Mouse (Mus musculus) megakaryocyte, embryonic 14.5 days (primary cell): ENCODE data around the gene Fgd6. TPM values are rescaled to one million over a fixed set of nuclear protein-coding genes. Genes with fewer than 3 reads are reported as not detected.
A peak's percentile ranks its signal among the peaks of the same experiment; 100 is the strongest.

ENCODE experiments used
- H3K27me3 ChIP-seq: replicated peaks from 2 replicates; pipeline ENCODE3; 2012; ENCODE audit warnings: inconsistent platforms
- H3K36me3 ChIP-seq: replicated peaks from 2 replicates; pipeline ENCODE3; 2012; ENCODE audit warnings: low read length, inconsistent platforms, mixed read lengths
- H3K4me1 ChIP-seq: 2 replicates; pipeline ENCODE4 v1.6.1; 2012; ENCODE audit warnings: inconsistent platforms
- H3K4me3 ChIP-seq: replicated peaks from 2 replicates; pipeline ENCODE3; 2012; ENCODE audit warnings: moderate library complexity, mild to moderate bottlenecking, inconsistent platforms
- H3K9me3 ChIP-seq: 2 replicates; pipeline ENCODE4 v1.6.1; 2012; ENCODE audit warnings: inconsistent platforms
- FLI1 ChIP-seq: IDR thresholded peaks from 2 replicates; pipeline ENCODE4 v1.6.1; 2012; ENCODE audit warnings: low read length, inconsistent platforms, mixed read lengths
- GATA1 ChIP-seq: IDR thresholded peaks from 3 replicates; pipeline ENCODE4 v1.6.1; 2012; ENCODE audit warnings: mixed read lengths, low read length, inconsistent platforms, borderline replicate concordance
- polyA plus RNA-seq: library from polyadenylated mRNA; stranded (reverse); fragments of >175 nt; gene quantifications from 2 replicates; pipeline ENCODE4 v1.2.3, GENCODE M21; 2012; ENCODE audit warnings: low replicate concordance; ENCODE audit not compliant: insufficient read depth

The Fgd6 gene
- polyA plus RNA-seq, 1 experiment: 0.01 TPM

DNA sequence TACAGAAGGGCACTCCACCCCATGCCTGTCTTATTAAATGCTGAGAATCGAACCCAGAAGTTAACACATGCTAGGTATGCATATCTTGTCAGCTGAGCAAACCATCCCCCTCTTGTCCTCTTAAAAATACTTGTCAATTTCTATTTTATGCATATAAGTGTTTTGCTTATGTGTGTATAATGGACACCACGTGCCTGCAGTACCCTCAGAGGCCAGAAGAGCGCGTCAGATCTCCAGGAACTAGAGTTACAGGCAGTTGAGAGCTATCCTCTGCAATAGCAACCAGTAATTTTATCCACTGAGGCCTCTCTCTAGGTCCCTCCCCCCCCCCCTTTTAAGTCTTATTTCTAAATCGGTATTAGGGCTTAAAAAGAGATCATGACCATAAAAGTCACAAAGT, 88.6 kb downstream of the Fgd6 start:
- Histone ChIP-seq H3K4me3 (no peak overlapping the region), H3K27me3 (peaks cover 2% of the 10 kb centered on the region), H3K36me3 (no peaks in the 10 kb centered on the region), H3K9me3 (peaks cover 10% of the 10 kb centered on the region), H3K4me1 (peaks cover 10% of the 10 kb centered on the region; the same call in 1 of the 2 replicates)
- TF ChIP-seq FLI1 (no peak), GATA1 (no peak)

DNA sequence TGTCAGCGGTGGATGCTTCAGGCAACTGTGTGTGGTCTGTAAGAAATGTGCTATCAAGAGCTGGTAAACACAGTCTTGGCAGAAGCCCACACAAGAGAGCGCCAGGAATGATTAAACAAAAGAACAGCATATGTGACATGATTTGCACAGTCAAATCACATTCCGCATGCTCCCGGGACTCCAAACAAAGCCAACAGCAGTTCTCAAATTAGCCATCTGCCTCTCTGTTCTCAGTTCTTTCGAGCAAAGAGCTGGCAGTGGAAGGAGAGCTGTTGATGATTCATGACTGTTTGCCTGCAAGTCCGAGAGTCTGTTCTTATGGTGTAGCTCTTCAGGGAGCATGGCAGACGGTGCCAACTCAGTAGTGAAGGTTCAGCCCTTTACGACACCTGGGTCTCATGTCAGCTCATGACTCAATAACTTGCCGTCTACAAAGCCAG, 93.9 kb downstream of the Fgd6 start:
- Histone ChIP-seq H3K4me3 (no peak overlapping the region), H3K27me3 (peaks cover 15% of the 10 kb centered on the region), H3K9me3 (peaks cover 10% of the 10 kb centered on the region), H3K36me3 (no peaks in the 10 kb centered on the region), H3K4me1 (no peaks in the 10 kb centered on the region)
- TF ChIP-seq FLI1: no peak
- no peak for TF ChIP-seq GATA1

- no peaks in the 10 kb centered on the region for H3K36me3 ChIP-seq
- no peaks in the 10 kb centered on the region for H3K9me3 ChIP-seq
- H3K27me3 ChIP-seq: peaks cover 18% of the 10 kb centered on the region
- no peaks in the 10 kb centered on the region for H3K4me1 ChIP-seq
- H3K4me3 ChIP-seq: no peak overlapping the region
- TF ChIP-seq FLI1: no peak
- TF ChIP-seq GATA1: no peak
Observed at GRCm38 (mm10) chr10:94133081-94133480, 97.3 kb downstream of the Fgd6 start.

DNA sequence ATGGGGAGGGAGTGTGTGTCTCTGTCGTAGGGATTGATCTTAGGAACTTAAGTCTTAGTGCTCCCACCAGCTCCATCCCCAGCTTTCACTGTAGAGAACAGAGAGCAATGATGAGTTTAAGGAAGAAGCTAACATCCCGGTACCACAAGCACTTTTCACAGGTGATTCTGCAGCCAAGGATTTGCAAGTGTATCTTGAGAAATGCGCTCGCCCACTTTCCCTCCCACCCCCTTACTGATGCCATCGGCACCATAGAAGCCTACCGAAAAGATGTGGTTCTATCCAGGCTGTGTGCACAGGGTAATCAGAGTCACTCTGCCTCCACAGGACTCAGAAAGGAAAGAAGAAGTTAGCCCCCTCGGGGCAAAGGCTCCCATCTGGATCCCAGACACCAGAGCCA, 97.9 kb downstream of the Fgd6 start:
- TF ChIP-seq FLI1 (no peak), GATA1 (no peak)
- Histone ChIP-seq H3K4me1 (no peaks in the 10 kb centered on the region), H3K9me3 (no peaks in the 10 kb centered on the region), H3K4me3 (no peak overlapping the region), H3K36me3 (no peaks in the 10 kb centered on the region), H3K27me3 (peaks cover 18% of the 10 kb centered on the region)

DNA sequence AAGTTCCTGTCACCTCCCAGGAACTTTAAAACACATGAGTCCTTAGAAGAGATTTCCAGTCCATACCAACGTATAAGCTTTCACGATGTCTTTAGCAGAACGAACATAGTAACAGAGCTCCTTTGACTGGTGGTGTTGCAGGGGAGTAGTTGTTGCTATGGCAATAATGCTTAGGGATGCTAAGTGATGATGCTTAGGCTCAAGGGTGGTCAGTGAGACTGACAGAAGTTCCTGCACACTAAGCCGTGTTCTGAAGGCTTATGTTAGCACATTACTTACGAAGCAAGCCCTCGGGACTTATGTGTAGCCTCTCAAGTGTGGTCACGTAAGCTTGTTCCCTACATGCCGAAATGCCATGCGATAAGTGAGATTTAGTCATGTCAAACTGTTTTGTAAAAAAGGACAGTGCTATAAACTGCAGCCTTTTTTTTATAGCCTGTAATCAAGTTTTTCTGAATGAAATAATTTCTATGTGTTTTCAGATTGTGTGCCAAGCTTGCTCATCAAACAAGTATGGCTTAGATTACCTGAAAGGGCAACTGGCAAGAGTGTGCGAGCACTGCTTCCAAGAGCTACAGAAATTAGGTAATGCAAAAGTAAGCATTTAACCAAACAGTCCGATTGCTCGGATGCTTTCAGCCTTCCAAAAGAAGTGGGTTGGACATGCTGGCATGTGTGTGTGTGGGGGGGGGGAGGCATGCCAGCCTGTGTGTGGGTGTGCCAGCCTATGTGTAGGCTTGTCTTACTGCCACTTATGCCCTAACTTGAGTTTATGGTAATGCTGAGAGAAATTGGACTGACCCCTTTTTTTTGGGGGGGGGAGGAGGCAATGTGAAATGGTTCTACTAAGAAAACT, 99.0 kb downstream of the Fgd6 start:
- Histone ChIP-seq H3K36me3 (no peaks in the 10 kb centered on the region), H3K4me3 (no peak overlapping the region), H3K4me1 (no peaks in the 10 kb centered on the region), H3K9me3 (no peaks in the 10 kb centered on the region), H3K27me3 (peaks cover 22% of the 10 kb centered on the region)
- TF ChIP-seq GATA1 (no peak), FLI1 (no peak)

GRCm38 (mm10) chr10:94138890-94139482, 103.2 kb downstream of the Fgd6 start:
- Histone ChIP-seq H3K4me3 (no peak overlapping the region), H3K9me3 (no peaks in the 10 kb centered on the region), H3K4me1 (no peaks in the 10 kb centered on the region), H3K36me3 (no peaks in the 10 kb centered on the region), H3K27me3 (peaks cover 24% of the 10 kb centered on the region)
- TF ChIP-seq GATA1: no peak
- TF ChIP-seq FLI1: no peak

DNA sequence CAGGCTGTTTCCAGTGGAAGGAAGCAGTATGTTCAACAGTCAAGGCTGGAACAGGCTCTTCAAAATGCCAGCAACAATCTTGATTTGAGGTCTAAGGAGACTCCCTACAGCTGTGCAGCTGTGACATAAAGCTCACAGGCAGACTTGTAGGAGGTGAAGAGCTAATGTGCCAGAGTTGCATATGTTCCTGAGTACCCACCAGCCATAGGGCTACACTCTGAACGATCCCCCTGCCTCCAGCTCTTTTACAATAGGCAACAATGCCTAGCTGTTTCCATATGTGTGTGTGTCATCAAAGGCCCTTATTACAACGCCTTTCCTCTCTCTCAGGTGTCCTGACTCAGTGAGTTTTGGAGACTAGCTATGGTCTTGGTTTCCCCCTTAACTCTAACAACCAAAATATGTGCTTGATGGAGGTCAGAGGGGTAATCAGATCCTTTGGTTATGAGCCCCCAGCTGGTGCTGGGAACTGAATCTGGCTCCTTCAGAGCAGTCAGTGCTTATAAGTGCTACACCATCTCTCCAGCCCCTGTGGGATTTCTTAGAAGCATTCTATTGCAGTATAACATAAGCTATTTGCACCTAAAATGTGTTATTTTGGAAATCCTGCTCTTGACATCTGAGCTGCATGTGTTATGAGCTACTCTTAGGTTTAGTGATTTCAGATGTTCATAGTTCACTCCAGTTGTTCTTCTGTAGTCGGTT, 104.6 kb downstream of the Fgd6 start:
- Histone ChIP-seq H3K27me3 (peaks cover 23% of the 10 kb centered on the region), H3K9me3 (no peaks in the 10 kb centered on the region), H3K4me3 (no peak overlapping the region), H3K36me3 (no peaks in the 10 kb centered on the region), H3K4me1 (no peaks in the 10 kb centered on the region)
- TF ChIP-seq GATA1: no peak
- TF ChIP-seq FLI1: no peak

- TF ChIP-seq GATA1: no peak
- no peak for TF ChIP-seq FLI1
- Histone ChIP-seq H3K4me3 (no peak overlapping the region), H3K4me1 (peaks cover 6% of the 10 kb centered on the region; the same call in 1 of the 2 replicates), H3K27me3 (peaks cover 20% of the 10 kb centered on the region), H3K36me3 (no peaks in the 10 kb centered on the region), H3K9me3 (no peaks in the 10 kb centered on the region)
Observed at GRCm38 (mm10) chr10:94142427-94142826, 106.6 kb downstream of the Fgd6 start.

GRCm38 (mm10) chr10:94144581-94144980, 108.8 kb downstream of the Fgd6 start:
- H3K27me3 ChIP-seq: peaks cover 13% of the 10 kb centered on the region
- H3K4me3 ChIP-seq: no peak overlapping the region
- H3K9me3 ChIP-seq: no peaks in the 10 kb centered on the region
- H3K36me3 ChIP-seq: no peaks in the 10 kb centered on the region
- no peak for TF ChIP-seq FLI1
- TF ChIP-seq GATA1: no peak
- H3K4me1 ChIP-seq: peaks cover 20% of the 10 kb centered on the region

DNA sequence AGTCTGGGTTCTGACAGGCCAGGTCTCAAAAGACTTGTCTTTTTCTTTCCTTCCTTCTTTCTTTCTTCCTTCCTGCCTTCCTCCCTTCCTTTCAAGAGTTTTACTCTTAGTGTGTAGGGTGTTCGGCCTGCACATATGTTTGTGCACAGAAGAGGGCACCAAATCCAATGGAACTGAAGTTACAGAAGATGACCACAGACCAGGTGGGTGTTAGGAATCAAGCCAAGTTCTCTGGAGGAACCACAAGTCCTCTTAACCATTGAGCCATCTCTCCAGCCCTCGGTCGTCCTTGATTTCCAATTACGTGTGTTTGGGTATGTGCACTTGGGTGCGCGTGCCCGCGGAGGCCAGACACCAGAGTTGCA, 111.6 kb downstream of the Fgd6 start:
- H3K27me3 ChIP-seq: peaks cover 4% of the 10 kb centered on the region
- TF ChIP-seq FLI1: no peak
- TF ChIP-seq GATA1: no peak
- H3K36me3 ChIP-seq: no peaks in the 10 kb centered on the region
- peak overlapping the region; percentile 95 for H3K4me3 ChIP-seq
- H3K4me1 ChIP-seq: peaks cover 33% of the 10 kb centered on the region
- no peaks in the 10 kb centered on the region for H3K9me3 ChIP-seq
